Mouse (Mus musculus): Measurements from ENCODE around the gene Cib1. TPM values are rescaled to one million over a fixed set of nuclear protein-coding genes. Genes with fewer than 3 reads are reported as not detected.

Cib1 gene
- total and polyA plus RNA-seq, 2 experiments: 51.7 to 114 TPM

DNA sequence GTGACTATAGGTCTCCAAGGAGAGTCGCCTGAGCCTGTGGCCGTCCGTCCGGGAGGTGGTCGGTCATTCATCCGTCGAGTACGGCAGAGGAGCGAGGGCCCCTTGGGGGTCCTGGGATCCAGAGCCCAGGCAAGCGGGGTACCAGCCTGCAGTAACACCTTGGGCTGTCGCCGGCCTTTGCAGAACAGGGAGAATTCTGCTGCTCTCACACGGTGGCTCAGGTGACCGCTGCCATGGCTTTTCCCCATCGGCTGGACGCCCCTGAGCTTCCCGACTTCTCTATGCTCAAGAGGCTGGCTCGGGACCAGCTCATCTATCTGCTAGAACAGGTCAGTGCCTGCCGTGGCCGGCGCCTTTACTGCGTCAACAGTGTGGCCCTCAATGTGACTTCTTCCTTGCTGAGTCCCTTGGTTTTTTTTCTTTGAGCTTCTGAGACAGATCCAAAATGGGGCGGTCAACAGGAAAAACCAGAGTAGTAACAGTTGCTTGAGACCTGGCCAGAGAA lies 37.2 kb upstream of the Cib1 start:
- DNase-seq (ENCODE audit: extremely low read depth, low read depth, low spot score): peak; percentile 29
- no peaks in the 10 kb centered on the region for H3K27me3 ChIP-seq (ENCODE audit: control insufficient read depth, insufficient read depth, low read length)
- peak overlapping the region; percentile 60 for H3K9ac ChIP-seq (ENCODE audit: low read depth, low read length)
- H3K79me2 ChIP-seq (ENCODE audit: control insufficient read depth, insufficient read depth, low read length): no peaks in the 10 kb centered on the region
- peaks cover 11% of the 10 kb centered on the region for H3K4me1 ChIP-seq (ENCODE audit: control insufficient read depth, insufficient read depth, low read length)
- no peak overlapping the region for H3K27ac ChIP-seq (replicated peaks; ENCODE audit: insufficient read depth, low read depth, low read length)
- 0 out of 2 replicates have a peak, but pooled peaks have one; percentile 14 for TF ChIP-seq POLR2A (IDR thresholded peaks at IDR 0.05; ENCODE audit: extremely low read depth, insufficient read depth, low read length)
- TF ChIP-seq CTCF (IDR thresholded peaks at IDR 0.05; ENCODE audit: low read depth, low read length): no peak
- H3K4me3 ChIP-seq (ENCODE audit: insufficient read depth, low read depth, low read length): peak overlapping the region; percentile 80
- WGBS: under 1% methylated on average over 23 of the region's 23 CpGs
- H3K36me3 ChIP-seq (ENCODE audit: control insufficient read depth, insufficient read depth, low read length): peaks cover 5% of the 10 kb centered on the region; the same call in 1 of the 2 replicates

DNA sequence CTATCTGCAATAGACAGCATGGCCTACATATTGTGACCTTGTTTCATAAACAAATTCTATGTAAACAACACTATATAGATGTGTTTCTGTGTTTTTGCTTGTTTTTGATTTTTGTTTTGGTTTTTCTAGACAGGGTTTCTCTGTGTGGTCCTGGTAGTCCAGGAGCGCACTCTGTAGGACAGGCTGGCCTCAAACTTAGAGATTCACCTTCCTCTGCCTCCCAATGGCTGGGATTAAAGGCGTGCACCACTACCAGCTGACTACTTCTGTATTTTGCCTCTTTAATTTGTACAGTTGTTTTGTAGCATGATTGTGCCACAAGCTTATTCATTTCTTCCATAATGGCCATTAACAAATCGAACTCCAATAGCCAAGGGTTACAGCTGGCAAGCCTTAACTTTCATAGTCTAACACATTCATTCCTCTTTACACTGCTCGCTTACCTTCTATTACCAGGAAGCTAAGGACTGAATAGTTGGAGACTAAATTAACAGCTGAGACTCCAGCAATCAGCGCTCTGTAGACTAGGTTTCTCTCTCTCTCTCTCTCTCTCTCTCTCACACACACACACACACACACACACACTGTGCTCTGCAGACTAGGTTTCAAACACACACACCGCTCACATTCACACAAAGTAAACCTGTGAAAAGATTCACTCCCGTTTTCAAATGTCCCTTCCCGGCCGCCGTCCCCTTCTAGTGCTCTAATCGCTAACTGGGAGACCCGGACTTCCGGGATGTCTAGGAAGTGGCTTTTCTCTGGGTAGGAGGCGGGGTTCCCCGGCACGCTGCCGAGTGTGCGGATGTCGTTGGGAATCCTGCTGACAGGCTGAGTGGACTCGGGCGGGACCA lies 36.5 kb upstream of the Cib1 start, which contains the start of gene Vps33b:
Gene Vps33b (plus strand): TSS at position 753 of the 854 bp plus-strand sequence.
- H3K79me2 ChIP-seq (ENCODE audit: control insufficient read depth, insufficient read depth, low read length): no peaks in the 10 kb centered on the region
- peak; percentile 84 for DNase-seq (ENCODE audit: extremely low read depth, low read depth, low spot score)
- H3K36me3 ChIP-seq (ENCODE audit: control insufficient read depth, insufficient read depth, low read length): peaks cover 8% of the 10 kb centered on the region; the same call in 1 of the 2 replicates
- TF ChIP-seq CTCF (IDR thresholded peaks at IDR 0.05; ENCODE audit: low read depth, low read length): no peak
- no peak for TF ChIP-seq POLR2A (IDR thresholded peaks at IDR 0.05; ENCODE audit: extremely low read depth, insufficient read depth, low read length)
- WGBS: 4% methylated on average over 21 of the region's 21 CpGs
- H3K4me1 ChIP-seq (ENCODE audit: control insufficient read depth, insufficient read depth, low read length): peaks cover 11% of the 10 kb centered on the region
- H3K9ac ChIP-seq (ENCODE audit: low read depth, low read length): peak within 1 kb of the TSS; percentile 78
- H3K27ac ChIP-seq (replicated peaks; ENCODE audit: insufficient read depth, low read depth, low read length): peak within 1 kb of the TSS; percentile 58
- H3K27me3 ChIP-seq (ENCODE audit: control insufficient read depth, insufficient read depth, low read length): no peaks in the 10 kb centered on the region
- H3K4me3 ChIP-seq (ENCODE audit: insufficient read depth, low read depth, low read length): peak within 1 kb of the TSS; percentile 80

DNA sequence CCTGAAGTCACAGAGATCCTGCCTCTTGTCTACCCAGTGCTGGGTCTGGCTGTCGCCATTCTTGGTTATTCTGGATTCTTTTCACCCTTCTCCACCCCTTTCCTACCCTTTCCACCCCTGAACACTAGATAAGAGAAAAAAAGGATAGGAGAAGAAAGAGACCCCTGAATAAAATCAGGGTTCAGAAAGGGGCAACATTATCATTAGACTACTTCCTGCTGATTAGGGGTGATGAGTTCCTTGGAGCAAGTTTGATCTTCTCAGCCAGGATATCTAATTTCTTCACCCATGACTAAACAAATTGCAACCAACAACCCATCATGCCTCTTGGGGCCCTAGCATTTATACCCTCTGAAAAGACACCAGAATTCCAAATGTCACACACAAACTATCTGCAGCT lies 35.2 kb upstream of the Cib1 start:
- Histone ChIP-seq H3K4me3 (ENCODE audit: insufficient read depth, low read depth, low read length) (no peak overlapping the region), H3K27me3 (ENCODE audit: control insufficient read depth, insufficient read depth, low read length) (no peaks in the 10 kb centered on the region), H3K27ac (replicated peaks; ENCODE audit: insufficient read depth, low read depth, low read length) (no peak overlapping the region), H3K36me3 (ENCODE audit: control insufficient read depth, insufficient read depth, low read length) (peaks cover 8% of the 10 kb centered on the region; the same call in 1 of the 2 replicates), H3K79me2 (ENCODE audit: control insufficient read depth, insufficient read depth, low read length) (no peaks in the 10 kb centered on the region), H3K9ac (ENCODE audit: low read depth, low read length) (no peak overlapping the region), H3K4me1 (ENCODE audit: control insufficient read depth, insufficient read depth, low read length) (peaks cover 11% of the 10 kb centered on the region)
- no peak for DNase-seq (ENCODE audit: extremely low read depth, low read depth, low spot score)
- TF ChIP-seq POLR2A (IDR thresholded peaks at IDR 0.05; ENCODE audit: extremely low read depth, insufficient read depth, low read length): no peak
- no peak for TF ChIP-seq CTCF (IDR thresholded peaks at IDR 0.05; ENCODE audit: low read depth, low read length)
- 95% methylated on average over 1 of the region's 1 CpGs for WGBS

DNA sequence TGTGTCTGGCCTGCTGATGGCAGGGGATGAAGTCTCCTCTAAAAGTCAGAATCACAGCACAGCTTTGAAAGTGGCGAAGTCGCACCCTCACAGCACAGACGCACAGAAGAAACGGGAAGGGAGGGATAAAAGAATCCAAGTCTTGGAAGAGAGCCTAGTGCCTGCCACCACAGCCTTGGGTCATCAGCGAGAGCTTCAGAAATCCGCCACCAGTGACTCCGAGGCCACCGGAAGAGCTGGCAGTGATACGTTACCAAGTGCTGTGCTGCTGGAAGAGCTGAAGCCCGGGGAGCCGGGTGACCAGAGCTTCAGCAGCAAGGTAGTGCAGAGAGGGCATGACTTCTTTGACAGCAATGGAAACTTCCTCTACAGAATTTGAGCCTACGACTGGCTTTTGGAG lies 32.0 kb upstream of the Cib1 start:
- H3K27ac ChIP-seq (replicated peaks; ENCODE audit: insufficient read depth, low read depth, low read length): no peak overlapping the region
- no peak for DNase-seq (ENCODE audit: extremely low read depth, low read depth, low spot score)
- no peak overlapping the region for H3K9ac ChIP-seq (ENCODE audit: low read depth, low read length)
- H3K27me3 ChIP-seq (ENCODE audit: control insufficient read depth, insufficient read depth, low read length): no peaks in the 10 kb centered on the region
- H3K79me2 ChIP-seq (ENCODE audit: control insufficient read depth, insufficient read depth, low read length): peaks cover 8% of the 10 kb centered on the region; the same call in 1 of the 2 replicates
- peaks cover 6% of the 10 kb centered on the region for H3K4me1 ChIP-seq (ENCODE audit: control insufficient read depth, insufficient read depth, low read length)
- 93% methylated on average over 12 of the region's 12 CpGs for WGBS
- peaks cover 8% of the 10 kb centered on the region; the same call in 1 of the 2 replicates for H3K36me3 ChIP-seq (ENCODE audit: control insufficient read depth, insufficient read depth, low read length)
- TF ChIP-seq POLR2A (IDR thresholded peaks at IDR 0.05; ENCODE audit: extremely low read depth, insufficient read depth, low read length) (no peak), CTCF (IDR thresholded peaks at IDR 0.05; ENCODE audit: low read depth, low read length) (no peak)
- no peak overlapping the region for H3K4me3 ChIP-seq (ENCODE audit: insufficient read depth, low read depth, low read length)

DNA sequence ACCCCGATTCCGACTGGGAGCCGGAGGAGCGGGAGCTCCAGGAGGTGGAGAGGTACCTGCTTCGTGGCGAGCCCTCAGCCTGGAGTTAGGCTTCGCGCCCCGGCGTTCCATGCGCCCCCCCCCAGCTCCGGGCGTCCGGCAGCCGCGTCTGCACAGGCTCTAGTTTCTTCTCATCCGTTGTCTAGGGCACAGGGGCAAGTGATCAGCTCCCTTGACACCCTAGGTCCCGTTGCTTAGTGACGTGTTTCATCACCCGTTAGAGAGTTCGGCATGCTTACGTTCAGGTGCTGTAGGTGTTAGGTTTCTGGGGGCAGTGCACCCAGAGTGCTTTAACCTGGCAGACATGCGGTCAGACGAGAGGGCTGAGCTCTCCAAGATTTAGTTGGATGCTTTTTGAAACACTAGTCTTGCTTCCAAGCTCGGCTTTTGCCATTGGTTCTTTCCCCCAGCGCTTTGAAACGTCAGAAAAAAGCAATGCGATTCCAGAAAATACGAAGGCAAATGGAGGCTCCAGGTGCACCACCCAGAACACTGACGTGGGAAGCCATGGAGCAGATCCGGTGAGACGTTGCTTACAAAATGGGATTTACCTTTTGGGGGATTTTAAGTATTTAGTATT lies 28.9 kb upstream of the Cib1 start:
- peak overlapping the region; percentile 72 for H3K27ac ChIP-seq (replicated peaks; ENCODE audit: insufficient read depth, low read depth, low read length)
- H3K79me2 ChIP-seq (ENCODE audit: control insufficient read depth, insufficient read depth, low read length): peaks cover 8% of the 10 kb centered on the region; the same call in 1 of the 2 replicates
- peak overlapping the region; percentile 90 for H3K4me3 ChIP-seq (ENCODE audit: insufficient read depth, low read depth, low read length)
- TF ChIP-seq POLR2A (IDR thresholded peaks at IDR 0.05; ENCODE audit: extremely low read depth, insufficient read depth, low read length) (no peak), CTCF (IDR thresholded peaks at IDR 0.05; ENCODE audit: low read depth, low read length) (no peak)
- peak overlapping the region; percentile 88 for H3K9ac ChIP-seq (ENCODE audit: low read depth, low read length)
- peak; percentile 37 for DNase-seq (ENCODE audit: extremely low read depth, low read depth, low spot score)
- H3K4me1 ChIP-seq (ENCODE audit: control insufficient read depth, insufficient read depth, low read length): no peaks in the 10 kb centered on the region; the same call in 1 of the 2 replicates
- WGBS: 1% methylated on average over 32 of the region's 32 CpGs
- peaks cover 8% of the 10 kb centered on the region; the same call in 1 of the 2 replicates for H3K36me3 ChIP-seq (ENCODE audit: control insufficient read depth, insufficient read depth, low read length)
- H3K27me3 ChIP-seq (ENCODE audit: control insufficient read depth, insufficient read depth, low read length): no peaks in the 10 kb centered on the region

Measured in liver, adult 2 months (tissue).